Comparison of ENCODE assay signal across 10 mouse cellular contexts in the genomic region with DNA sequence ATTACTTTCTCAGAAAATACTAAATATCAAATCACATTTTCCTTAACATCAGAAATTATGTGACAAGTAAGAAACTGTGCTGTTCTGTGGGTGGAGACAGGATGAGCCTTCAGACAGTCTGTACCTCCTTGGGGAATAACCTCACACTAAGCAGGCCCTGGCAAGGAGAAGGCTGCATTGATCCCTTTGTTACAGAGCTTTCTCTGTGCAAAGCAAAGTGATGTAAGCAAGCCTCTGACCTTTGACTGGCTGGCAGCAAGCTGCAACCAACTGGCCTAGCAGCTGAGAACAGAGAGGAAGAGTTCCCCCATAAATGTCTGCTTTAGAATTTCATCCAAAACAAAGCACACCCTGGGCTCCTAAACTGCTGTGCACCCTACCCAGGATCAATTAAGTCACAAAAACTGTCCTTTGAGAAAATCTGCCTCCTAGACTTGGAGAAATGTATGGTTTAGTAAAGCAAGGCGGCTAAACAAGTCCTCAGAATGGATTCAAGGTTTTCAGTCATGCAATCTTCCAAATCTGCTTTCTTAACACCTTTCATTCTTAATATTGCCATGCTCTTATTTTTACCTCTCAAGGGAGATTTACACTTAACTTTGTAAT. TPM values are rescaled to one million over a fixed set of nuclear protein-coding genes. Genes with fewer than 3 reads are reported as not detected.
A peak's percentile ranks its signal among the peaks of the same experiment; 100 is the strongest.
DNase-seq lines count a peak whose midpoint lies in the region; ATAC-seq and TF ChIP-seq lines count a peak whose summit lies in the region.
"Had no signal": no experiment of that assay in that cellular context is flagged by ENCODE, and none has a peak within 500 bp of the region (broad histone marks: within the 10 kb centered on the region; RNA-seq: fewer than 3 reads in every experiment).

No protein-coding gene starts in this region.

- no peak for TF ChIP-seq CTCF in midbrain, postnatal 0 days (IDR thresholded peaks at IDR 0.05)
- no peak for TF ChIP-seq CTCF in kidney, postnatal 0 days (IDR thresholded peaks at IDR 0.05; ENCODE audit: low read depth)

- DNase-seq in midbrain, embryonic 10.5 days (ENCODE audit: low spot score) = peak; percentile 55
- no peak for DNase-seq in midbrain, postnatal 0 days (ENCODE audit: low spot score)
- DNase-seq in kidney, postnatal 0 days (ENCODE audit: low spot score) = no peak
- peak; percentile 2 for DNase-seq in retina, postnatal 1 day
- DNase-seq in cerebellum, postnatal 14 days = no peak
- DNase-seq in heart, postnatal 36 days = no peak
- DNase-seq in heart, postnatal 4 days = no peak

- H3K4me2 ChIP-seq in midbrain, postnatal 0 days (ENCODE audit: low read depth, low read length, poor library complexity, severe bottlenecking) = no peak overlapping the region
- H3K4me2 ChIP-seq in embryonic facial prominence, embryonic 15.5 days (replicated peaks) = no peak overlapping the region
- no peak overlapping the region for H3K4me2 ChIP-seq in kidney, postnatal 0 days (ENCODE audit: low read length)

- H3K9me3 ChIP-seq in midbrain, embryonic 10.5 days (replicated peaks) = no peaks in the 10 kb centered on the region
- no peaks in the 10 kb centered on the region for H3K9me3 ChIP-seq in midbrain, postnatal 0 days (ENCODE audit: low read length)
- no peaks in the 10 kb centered on the region for H3K9me3 ChIP-seq in embryonic facial prominence, embryonic 15.5 days (replicated peaks)
- H3K9me3 ChIP-seq in kidney, postnatal 0 days (replicated peaks; ENCODE audit: low read length) = no peaks in the 10 kb centered on the region

- H3K4me3 ChIP-seq in midbrain, embryonic 10.5 days = no peak overlapping the region
- no peak overlapping the region for H3K4me3 ChIP-seq in midbrain, postnatal 0 days (ENCODE audit: low read depth, low read length)
- H3K4me3 ChIP-seq in embryonic facial prominence, embryonic 15.5 days (replicated peaks) = no peak overlapping the region
- H3K4me3 ChIP-seq in kidney, postnatal 0 days (replicated peaks; ENCODE audit: low read depth, low read length) = no peak overlapping the region

- 74% methylated on average over 1 of the region's 1 CpGs for WGBS in midbrain, embryonic 10.5 days
- WGBS in midbrain, postnatal 0 days = 65% methylated on average over 1 of the region's 1 CpGs
- 61% methylated on average over 1 of the region's 1 CpGs for WGBS in embryonic facial prominence, embryonic 15.5 days
- WGBS in kidney, postnatal 0 days = 90% methylated on average over 1 of the region's 1 CpGs

- no peak overlapping the region for H3K9ac ChIP-seq in midbrain, postnatal 0 days (replicated peaks; ENCODE audit: low read length, poor library complexity, severe bottlenecking)
- H3K9ac ChIP-seq in embryonic facial prominence, embryonic 15.5 days = no peak overlapping the region
- no peak overlapping the region for H3K9ac ChIP-seq in kidney, postnatal 0 days (ENCODE audit: low read depth, low read length)

- no peak for ATAC-seq in midbrain, postnatal 0 days (ENCODE audit: low FRiP score)
- ATAC-seq in embryonic facial prominence, embryonic 15.5 days (ENCODE audit: insufficient number of reproducible peaks, low FRiP score, low TSS enrichment, low read depth) = no peak
- peak; percentile 36; the same call in 1 of the 2 replicates for ATAC-seq in kidney, postnatal 0 days (replicated peaks; ENCODE audit: low FRiP score, low read depth)

- intact Hi-C loops in heart, postnatal 36 days (cut with DNase I) = no loop called here

- peak overlapping the region; percentile 81 for H3K27ac ChIP-seq in midbrain, embryonic 10.5 days (replicated peaks)
- H3K27ac ChIP-seq in midbrain, postnatal 0 days (ENCODE audit: low read depth, low read length) = no peak overlapping the region
- 0 out of 2 replicates have a peak overlapping the region, but pooled peaks have one; percentile 58 for H3K27ac ChIP-seq in embryonic facial prominence, embryonic 15.5 days (replicated peaks)
- no peak overlapping the region; the same call in 1 of the 2 replicates for H3K27ac ChIP-seq in kidney, postnatal 0 days

- H3K36me3 ChIP-seq in midbrain, embryonic 10.5 days = no peaks in the 10 kb centered on the region
- no peaks in the 10 kb centered on the region for H3K36me3 ChIP-seq in midbrain, postnatal 0 days (ENCODE audit: insufficient read depth, low read length)
- H3K36me3 ChIP-seq in embryonic facial prominence, embryonic 15.5 days = no peaks in the 10 kb centered on the region
- H3K36me3 ChIP-seq in kidney, postnatal 0 days (ENCODE audit: insufficient read depth, low read length) = no peaks in the 10 kb centered on the region

- H3K27me3 ChIP-seq in midbrain, embryonic 10.5 days (ENCODE audit: low read depth, poor library complexity, severe bottlenecking) = no peaks in the 10 kb centered on the region
- no peaks in the 10 kb centered on the region for H3K27me3 ChIP-seq in midbrain, postnatal 0 days (ENCODE audit: insufficient read depth, low read length)
- H3K27me3 ChIP-seq in embryonic facial prominence, embryonic 15.5 days = no peaks in the 10 kb centered on the region
- no peaks in the 10 kb centered on the region for H3K27me3 ChIP-seq in kidney, postnatal 0 days (ENCODE audit: insufficient read depth, low read length)

- H3K4me1 ChIP-seq in midbrain, embryonic 10.5 days = peaks cover 8% of the 10 kb centered on the region
- no peaks in the 10 kb centered on the region for H3K4me1 ChIP-seq in midbrain, postnatal 0 days (ENCODE audit: insufficient read depth, low read length)
- peaks cover 4% of the 10 kb centered on the region; the same call in 1 of the 2 replicates for H3K4me1 ChIP-seq in embryonic facial prominence, embryonic 15.5 days
- no peaks in the 10 kb centered on the region for H3K4me1 ChIP-seq in kidney, postnatal 0 days (replicated peaks; ENCODE audit: insufficient read depth, low read length)

RNA-seq across cellular contexts. Expression of gene Speer4f2, which starts 46.3 kb away (rescaled TPM):
- polyA plus RNA-seq in midbrain, embryonic 10.5 days (2016; fragmentation: Nextera tagmentation; extraction: Ambion mirVana) = not detected in 2 replicates
- not detected in 2 replicates for total RNA-seq in midbrain, postnatal 0 days (2014; rRNA removed)
- polyA plus RNA-seq in midbrain, postnatal 0 days (2015; fragmentation: Nextera tagmentation; extraction: Ambion mirVana) = not detected in 2 replicates
- polyA plus RNA-seq in embryonic facial prominence, embryonic 15.5 days (2015; fragmentation: Nextera tagmentation; extraction: Ambion mirVana) = not detected in 2 replicates
- polyA plus RNA-seq in kidney, postnatal 0 days (2015; fragmentation: Nextera tagmentation; extraction: Ambion mirVana) = 0.20 TPM in 1 of 2 replicates, not detected in the other
- total RNA-seq in heart, postnatal 36 days (2021) = not detected
- total RNA-seq in heart, postnatal 4 days (2021) = not detected
- total RNA-seq: layer of hippocampus, adult 8-10 months had no signal
- polyA plus RNA-seq: cortical plate, adult 2 months had no signal

RNA-seq across cellular contexts. Expression of gene Speer4f1, which starts 56.6 kb away (rescaled TPM):
- 0.14 TPM in 1 of 2 replicates, not detected in the other for polyA plus RNA-seq in midbrain, embryonic 10.5 days (2016; fragmentation: Nextera tagmentation; extraction: Ambion mirVana)
- not detected in 2 replicates for total RNA-seq in midbrain, postnatal 0 days (2014; rRNA removed)
- not detected in 2 replicates for polyA plus RNA-seq in midbrain, postnatal 0 days (2015; fragmentation: Nextera tagmentation; extraction: Ambion mirVana)
- not detected in 2 replicates for polyA plus RNA-seq in embryonic facial prominence, embryonic 15.5 days (2015; fragmentation: Nextera tagmentation; extraction: Ambion mirVana)
- polyA plus RNA-seq in kidney, postnatal 0 days (2015; fragmentation: Nextera tagmentation; extraction: Ambion mirVana) = not detected in 2 replicates
- total RNA-seq in heart, postnatal 36 days (2021) = not detected
- total RNA-seq in heart, postnatal 4 days (2021) = not detected
- total RNA-seq: layer of hippocampus, adult 8-10 months had no signal
- polyA plus RNA-seq: cortical plate, adult 2 months had no signal

Comparison
In these comparisons a context has a peak if more than half of its experiments do, and no peak if none do; other contexts are left out.
1. DNase-seq: peak in midbrain, embryonic 10.5 days (single experiment) and retina, postnatal 1 day (single experiment); none in midbrain, postnatal 0 days (single experiment), kidney, postnatal 0 days (single experiment), cerebellum, postnatal 14 days (0 of 2), heart, postnatal 36 days (0 of 2) and heart, postnatal 4 days (single experiment).
2. H3K27ac ChIP-seq: peak in midbrain, embryonic 10.5 days (single experiment) and embryonic facial prominence, embryonic 15.5 days (single experiment); none in midbrain, postnatal 0 days (single experiment) and kidney, postnatal 0 days (single experiment).